Mouse (Mus musculus) intestine, embryonic 14.5 days (tissue): ENCODE data around the gene Fbrs. TPM values are rescaled to one million over a fixed set of nuclear protein-coding genes. Genes with fewer than 3 reads are reported as not detected.
"Not testable (repeated sequence)": the region's sequence is repeated elsewhere in the genome, so short reads cannot be mapped to it uniquely, and the experiment has no call there.

Experiments used
- ATAC-seq: fragments of 200-750 bp; cut with Nextera tagmentation; replicated peaks from 2 replicates; pipeline ENCODE4 v1.8.0; 2017; ENCODE audit warnings: low read depth, moderate number of reproducible peaks, moderate TSS enrichment, moderate library complexity; ENCODE audit not compliant: low FRiP score, low TSS enrichment
- DNase-seq: peaks from one replicate; pipeline ENCODE4 v3.0.0-alpha.2; 2018; ENCODE audit warnings: low spot score
- H3K27ac ChIP-seq: fragments of 300-500 bp; sonication (generic); 2 replicates; pipeline ENCODE4 v1.5.1; 2014; ENCODE audit warnings: low read depth, mild to moderate bottlenecking, control low read depth
- H3K27me3 ChIP-seq: fragments of 300-500 bp; sonication (generic); replicated peaks from 2 replicates; pipeline ENCODE4 v1.6.1; 2014; ENCODE audit warnings: low read length, control low read depth; ENCODE audit not compliant: control insufficient read depth, insufficient read depth
- H3K36me3 ChIP-seq: fragments of 300-500 bp; sonication (generic); 2 replicates; pipeline ENCODE4 v1.6.1; 2014; ENCODE audit warnings: low read length, control low read depth; ENCODE audit not compliant: control insufficient read depth, insufficient read depth
- H3K4me1 ChIP-seq: fragments of 300-500 bp; sonication (generic); replicated peaks from 2 replicates; pipeline ENCODE4 v1.6.1; 2014; ENCODE audit warnings: low read length, control low read depth, mixed read lengths; ENCODE audit not compliant: control insufficient read depth, insufficient read depth
- H3K4me2 ChIP-seq: fragments of 300-500 bp; sonication (generic); 2 replicates; pipeline ENCODE4 v1.6.1; 2014; ENCODE audit warnings: low read length
- H3K4me3 ChIP-seq: fragments of 300-500 bp; sonication (generic); 2 replicates; pipeline ENCODE4 v1.5.1; 2014; ENCODE audit warnings: low read depth, low read length, control low read depth, mixed read lengths
- H3K9ac ChIP-seq: fragments of 300-500 bp; sonication (generic); 2 replicates; pipeline ENCODE4 v1.6.1; 2014; ENCODE audit warnings: mild to moderate bottlenecking, low read length
- H3K9me3 ChIP-seq: fragments of 300-500 bp; sonication (generic); 2 replicates; pipeline ENCODE4 v1.6.1; 2016; ENCODE audit warnings: low read length, control low read depth; ENCODE audit not compliant: control insufficient read depth
- WGBS: fragments of 180-500 bp; shearing (Covaris S2); extraction: QIAGEN DNeasy Blood & Tissue Kit; methylation state at CpG from one replicate; pipeline ENCODE4 v1.1.7; 2014; 5-methylcytosine and 5-hydroxymethylcytosine counted together
- polyA plus RNA-seq: library from polyadenylated mRNA; unstranded; fragments of >200 nt; fragmentation: Nextera tagmentation; extraction: Ambion mirVana; gene quantifications from 2 replicates; pipeline ENCODE4 v1.2.1, GENCODE M21; 2014

Gene Fbrs
- polyA plus RNA-seq, 1 experiment from 2014 or later: 11.4 TPM

DNA sequence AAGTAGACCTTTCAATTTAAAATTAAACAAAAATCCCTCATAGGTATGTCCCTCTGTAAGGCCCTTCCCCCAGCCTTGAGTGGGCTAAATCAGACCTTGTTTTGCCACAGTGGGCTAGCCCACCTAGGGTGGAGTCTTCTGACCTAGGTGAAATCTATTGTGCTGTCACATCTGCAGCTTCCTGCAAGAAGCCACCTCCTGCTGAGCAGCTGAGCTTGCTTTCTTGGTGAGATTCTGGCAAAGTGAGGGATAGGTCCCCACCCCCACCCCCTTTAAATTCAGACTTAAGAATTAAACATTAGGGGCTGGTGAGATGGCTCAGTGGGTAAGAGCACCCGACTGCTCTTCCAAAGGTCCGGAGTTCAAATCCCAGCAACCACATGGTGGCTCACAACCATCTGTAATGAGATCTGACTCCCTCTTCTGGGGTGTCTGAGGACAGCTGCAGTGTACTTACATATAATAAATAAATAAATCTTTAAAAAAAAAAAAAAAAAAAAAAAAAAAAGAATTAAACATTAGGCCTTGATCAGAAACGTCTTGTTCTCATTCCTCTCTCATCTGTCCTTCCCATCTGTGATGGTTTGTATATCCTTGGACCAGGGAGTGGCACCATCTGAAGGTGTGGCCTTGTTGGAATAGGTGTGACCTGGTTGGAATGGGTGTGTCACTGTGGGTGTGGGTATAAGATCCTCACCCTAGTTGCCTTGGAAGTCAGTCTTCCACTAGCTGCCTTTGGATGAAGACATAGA is 20.5 kb upstream of the Fbrs start:
- not testable (repeated sequence) for H3K4me2 ChIP-seq, DNase-seq, H3K27ac ChIP-seq, H3K4me3 ChIP-seq, H3K4me1 ChIP-seq, ATAC-seq, H3K9ac ChIP-seq, H3K27me3 ChIP-seq, H3K9me3 ChIP-seq
- WGBS: 88% methylated on average over 3 of the region's 3 CpGs
- H3K36me3 ChIP-seq: peaks cover 55% of the 10 kb centered on the region

DNA sequence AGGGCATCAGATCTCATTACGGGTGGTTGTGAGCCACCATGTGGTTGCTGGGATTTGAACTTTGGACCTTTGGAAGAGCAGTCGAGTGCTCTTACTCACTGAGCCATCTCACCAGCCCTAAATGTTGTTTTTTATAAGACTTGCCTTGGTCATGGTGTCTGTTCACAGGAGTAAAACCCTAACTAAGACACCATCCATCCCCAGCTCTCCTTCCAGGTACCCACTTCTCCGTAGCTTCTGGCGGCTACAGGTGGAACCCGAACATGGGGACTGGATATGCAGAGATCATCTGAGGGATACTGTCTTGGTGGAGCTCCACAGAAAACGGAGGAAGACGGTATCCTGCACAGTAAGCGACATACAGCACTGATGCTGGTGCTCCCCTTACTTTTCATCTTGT is 19.7 kb upstream of the Fbrs start, which contains the start of gene Prr14:
Gene Prr14 (plus strand): TSS at position 301 of the 400 bp plus-strand sequence.
- not testable (repeated sequence) for H3K27me3 ChIP-seq, DNase-seq, H3K4me1 ChIP-seq, H3K27ac ChIP-seq, ATAC-seq, H3K4me3 ChIP-seq, H3K9ac ChIP-seq, H3K4me2 ChIP-seq, H3K9me3 ChIP-seq
- peaks cover 59% of the 10 kb centered on the region for H3K36me3 ChIP-seq
- WGBS: 96% methylated on average over 8 of the region's 8 CpGs

DNA sequence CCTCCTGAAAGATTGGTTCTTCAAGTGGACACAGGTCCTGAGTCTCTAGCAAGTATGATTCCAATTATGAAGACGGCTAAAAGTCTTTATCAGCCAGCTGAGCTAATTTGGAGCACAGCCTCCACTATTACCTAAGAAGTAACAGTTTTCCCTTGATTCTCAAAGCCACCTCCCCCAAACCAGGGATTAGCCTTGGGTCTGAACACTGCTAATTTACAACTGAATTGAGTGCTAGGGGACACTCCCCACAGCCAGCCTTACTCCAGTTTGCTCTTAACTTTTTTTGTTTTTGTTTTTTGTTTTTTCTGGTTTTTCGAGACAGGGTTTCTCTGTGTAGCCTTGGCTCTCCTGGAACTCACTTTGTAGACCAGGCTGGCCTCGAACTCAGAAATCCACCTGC is 13.8 kb upstream of the Fbrs start:
- no peak overlapping the region for H3K9ac ChIP-seq
- H3K4me3 ChIP-seq: no peak overlapping the region
- WGBS: 90% methylated on average over 3 of the region's 3 CpGs

DNA sequence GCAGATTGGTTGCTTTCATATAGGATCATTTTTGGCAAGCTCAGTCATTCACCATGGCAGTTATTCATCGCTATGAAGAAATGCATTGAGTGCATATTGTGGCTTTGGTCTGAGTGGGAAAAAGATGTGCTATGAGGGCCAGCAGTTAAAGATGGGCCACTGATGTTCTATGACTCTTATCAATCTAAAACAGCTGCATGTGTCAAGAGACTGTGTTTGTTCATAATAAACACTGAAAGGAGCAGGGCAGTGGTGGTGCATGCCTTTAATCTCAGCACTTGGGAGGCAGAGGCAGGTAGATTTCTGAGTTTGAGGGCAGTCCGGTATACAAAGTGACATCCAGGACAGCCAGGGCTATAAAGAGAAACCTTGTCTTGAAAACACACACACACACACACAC is 13.3 kb upstream of the Fbrs start:
- not testable (repeated sequence) for ATAC-seq, H3K27ac ChIP-seq, DNase-seq, H3K4me1 ChIP-seq, H3K27me3 ChIP-seq, H3K9me3 ChIP-seq, H3K4me2 ChIP-seq, H3K4me3 ChIP-seq, H3K9ac ChIP-seq
- WGBS: 95% methylated on average over 2 of the region's 2 CpGs
- peaks cover 43% of the 10 kb centered on the region for H3K36me3 ChIP-seq

More for the DNA sequence above, 13.8 kb upstream of the Fbrs start:
- Histone ChIP-seq H3K4me1 (no peaks in the 10 kb centered on the region), H3K27ac (no peak overlapping the region), H3K4me2 (no peak overlapping the region), H3K9me3 (0 out of 2 replicates have a peak, but pooled peaks cover 2% of the 10 kb centered on the region), H3K36me3 (peaks cover 47% of the 10 kb centered on the region), H3K27me3 (no peaks in the 10 kb centered on the region)
- ATAC-seq (no peak), DNase-seq (no peak)

DNA sequence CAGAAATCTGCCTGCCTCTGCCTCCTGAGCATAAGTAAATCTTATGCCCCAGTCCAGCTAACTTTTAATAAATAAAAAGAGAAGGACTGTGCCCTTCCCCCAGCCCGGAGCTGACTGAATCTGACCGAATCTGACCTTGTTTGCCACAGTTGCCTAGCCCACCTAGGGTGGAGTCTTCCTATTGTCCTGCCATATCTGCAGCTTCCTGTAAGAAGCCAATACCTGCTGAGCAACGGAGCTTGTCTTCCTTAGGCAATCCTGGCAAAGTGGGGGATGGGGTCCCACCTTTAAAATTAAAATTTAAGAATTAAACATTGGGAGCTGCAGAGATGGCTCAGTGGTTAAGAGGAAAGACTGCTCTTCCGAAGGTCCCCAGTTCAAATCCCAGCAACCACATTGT is 12.4 kb upstream of the Fbrs start:
- Histone ChIP-seq H3K4me2 (no peak overlapping the region), H3K9ac (no peak overlapping the region), H3K4me1 (no peaks in the 10 kb centered on the region), H3K36me3 (peaks cover 39% of the 10 kb centered on the region), H3K27ac (no peak overlapping the region), H3K9me3 (0 out of 2 replicates have a peak, but pooled peaks cover 2% of the 10 kb centered on the region), H3K4me3 (no peak overlapping the region), H3K27me3 (no peaks in the 10 kb centered on the region)
- 95% methylated on average over 4 of the region's 4 CpGs for WGBS
- no peak for ATAC-seq
- DNase-seq: no peak

DNA sequence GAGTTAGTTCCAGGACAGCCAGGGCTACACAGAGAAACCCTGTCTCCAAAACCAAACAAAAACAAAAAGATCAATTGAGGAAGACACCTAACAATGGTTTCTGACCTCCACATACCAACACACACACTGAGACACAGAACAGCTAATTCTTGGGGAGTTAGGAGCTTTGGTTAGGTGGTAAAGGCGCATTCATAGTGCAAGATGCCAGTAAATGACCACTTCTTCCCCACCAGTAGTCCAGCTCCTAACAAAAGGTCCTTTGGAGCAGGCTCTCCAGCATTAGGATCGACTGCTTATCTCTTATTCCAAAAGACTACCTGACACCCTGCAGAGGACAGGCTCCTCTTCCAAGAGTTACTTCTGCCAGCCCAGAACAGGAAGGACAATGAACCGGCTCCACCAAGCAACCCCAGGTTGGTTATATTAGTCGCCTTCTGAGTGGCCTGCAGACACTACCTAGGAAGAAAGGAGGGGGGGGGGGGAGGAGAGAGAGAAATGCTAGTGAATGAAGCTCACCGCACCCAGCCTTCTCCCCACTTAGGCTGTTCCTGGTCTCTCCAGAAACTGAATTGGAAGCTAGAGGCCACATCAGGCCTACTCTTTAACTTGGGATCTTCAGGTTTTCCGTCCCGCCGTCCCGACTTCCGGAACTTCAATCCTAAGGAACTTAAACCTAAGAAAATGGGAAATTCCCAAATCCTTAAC is 8.8 kb upstream of the Fbrs start:
- Histone ChIP-seq H3K27ac (peak overlapping the region; percentile 96), H3K4me3 (peak overlapping the region; percentile 81), H3K4me1 (peaks cover 7% of the 10 kb centered on the region; the same call in 1 of the 2 replicates), H3K9ac (peak overlapping the region; percentile 93), H3K36me3 (peaks cover 44% of the 10 kb centered on the region), H3K9me3 (0 out of 2 replicates have a peak, but pooled peaks cover 2% of the 10 kb centered on the region), H3K4me2 (peak overlapping the region; percentile 63), H3K27me3 (no peaks in the 10 kb centered on the region)
- WGBS: 8% methylated on average over 10 of the region's 10 CpGs
- DNase-seq: peak; percentile 77
- ATAC-seq: no peak; the same call in 1 of the 2 replicates

DNA sequence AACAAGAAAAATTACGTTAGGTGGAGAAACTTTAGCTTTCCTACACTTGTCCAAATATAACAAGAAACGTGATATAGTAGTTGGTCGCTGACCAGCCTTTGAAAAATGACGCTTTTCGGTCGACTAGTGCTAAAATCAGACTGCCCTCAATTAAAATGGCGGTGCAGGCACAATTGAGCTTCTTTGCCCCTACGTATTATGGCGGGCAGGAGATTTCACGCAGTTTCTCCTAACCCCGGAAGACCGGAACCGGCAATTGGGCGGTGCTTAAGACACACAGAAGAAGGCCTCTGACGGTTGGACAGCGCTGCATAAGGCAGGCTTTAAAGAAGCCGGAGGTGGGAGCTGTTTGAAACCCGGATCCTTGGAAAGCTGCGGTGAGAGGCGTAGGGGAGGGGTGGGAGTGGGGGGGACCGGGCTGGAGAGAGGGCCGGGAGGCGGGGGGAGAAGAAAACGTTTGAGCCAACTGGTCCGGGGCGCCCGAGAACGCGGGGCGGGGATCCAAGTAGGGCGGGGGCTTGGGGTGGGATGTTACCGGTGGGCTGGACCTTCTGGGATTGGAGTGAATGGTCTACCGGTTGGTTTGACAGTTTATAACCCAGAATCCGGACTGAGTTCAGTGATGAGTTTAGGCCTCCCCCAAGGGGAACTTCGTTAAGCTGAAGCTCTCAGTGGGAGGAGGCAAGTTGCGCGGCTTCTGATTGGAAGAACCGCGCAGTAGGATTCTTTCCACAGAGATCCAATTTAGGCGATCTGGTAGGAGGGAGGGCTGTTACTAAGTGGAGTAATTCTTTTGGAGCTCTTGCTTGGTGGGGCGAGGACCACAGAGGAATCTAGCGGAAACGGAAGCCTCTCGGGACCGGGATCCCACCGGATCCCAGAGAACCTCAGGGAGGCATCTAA is 8.0 kb upstream of the Fbrs start:
- DNase-seq: peak; percentile 93
- Histone ChIP-seq H3K27me3 (no peaks in the 10 kb centered on the region), H3K4me1 (peaks cover 7% of the 10 kb centered on the region; the same call in 1 of the 2 replicates), H3K4me2 (peak overlapping the region; percentile 63), H3K27ac (peak overlapping the region; percentile 96), H3K9me3 (0 out of 2 replicates have a peak, but pooled peaks cover 2% of the 10 kb centered on the region), H3K36me3 (peaks cover 47% of the 10 kb centered on the region), H3K9ac (peak overlapping the region; percentile 93), H3K4me3 (peak overlapping the region; percentile 81)
- under 1% methylated on average over 45 of the region's 46 CpGs for WGBS
- peak; percentile 91 for ATAC-seq

DNA sequence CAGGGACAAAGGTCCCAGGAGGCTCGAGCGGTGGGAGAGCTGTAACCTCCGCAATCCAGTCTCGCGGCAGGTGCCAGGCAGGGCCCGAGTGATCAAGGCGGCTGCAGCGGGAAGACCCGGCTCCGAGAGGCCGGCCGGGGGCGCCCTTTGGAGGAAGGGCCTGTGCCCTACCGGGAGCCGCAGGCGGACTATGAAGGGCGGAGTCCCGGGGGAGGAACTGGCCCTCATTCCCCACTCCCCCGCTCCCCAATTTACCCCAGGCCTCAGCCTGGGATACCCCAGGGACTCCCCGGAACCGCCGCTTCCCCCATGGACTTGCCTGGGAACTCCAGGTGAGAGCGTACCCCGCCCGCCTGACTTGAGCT is 7.4 kb upstream of the Fbrs start:
- no peak for DNase-seq
- H3K9me3 ChIP-seq: 0 out of 2 replicates have a peak, but pooled peaks cover 2% of the 10 kb centered on the region

More for the DNA sequence above, 7.4 kb upstream of the Fbrs start:
- H3K27me3 ChIP-seq: no peaks in the 10 kb centered on the region
- peaks cover 8% of the 10 kb centered on the region; the same call in 1 of the 2 replicates for H3K4me1 ChIP-seq
- H3K4me3 ChIP-seq: peak overlapping the region; percentile 81
- ATAC-seq: peak; percentile 17
- peak overlapping the region; percentile 63 for H3K4me2 ChIP-seq
- H3K9ac ChIP-seq: peak overlapping the region; percentile 93
- H3K27ac ChIP-seq: peak overlapping the region; percentile 96
- 1% methylated on average over 24 of the region's 25 CpGs for WGBS
- H3K36me3 ChIP-seq: peaks cover 47% of the 10 kb centered on the region
